Mouse (Mus musculus) left cerebral cortex, adult 18-20 months (tissue): ENCODE data around the gene Psmd11. TPM values are rescaled to one million over a fixed set of nuclear protein-coding genes. Genes with fewer than 3 reads are reported as not detected.
"Not testable (repeated sequence)": the region's sequence is repeated elsewhere in the genome, so short reads cannot be mapped to it uniquely, and the experiment has no call there.

Experiments used
- DNase-seq, 2 experiments: peaks; one replicate each; pipeline ENCODE4 v3.0.0; 2021 to 2022; ENCODE audit warnings: low spot score in 2 of 2, mixed read lengths in 1 of 2
- total RNA-seq, 2 experiments: library from RNA; stranded (reverse); gene quantifications; 2 replicates each; pipeline ENCODE4 v1.2.3; 2021

The Psmd11 gene
- total RNA-seq, 2 experiments from 2014 or later: 96.3 to 109 TPM

- DNase-seq: not testable (repeated sequence)
These were observed 2.2 kb upstream of the Psmd11 start for GRCm38 (mm10) chr11:80426029-80426813.

GRCm38 (mm10) chr11:80429009-80429475 is 627 bp downstream of the Psmd11 start:
- peak; percentile 10 to 52 for DNase-seq

GRCm38 (mm10) chr11:80429500-80430166 is 1.2 kb downstream of the Psmd11 start:
- no peak for DNase-seq

- no peak for DNase-seq
These were observed 2.0 kb downstream of the Psmd11 start for GRCm38 (mm10) chr11:80430366-80430910.

GRCm38 (mm10) chr11:80446916-80447315 is 18.5 kb downstream of the Psmd11 start:
- DNase-seq: no peak

- no peak for DNase-seq
These were observed 21.4 kb downstream of the Psmd11 start for GRCm38 (mm10) chr11:80449859-80450258.

GRCm38 (mm10) chr11:80452242-80452641 is 23.8 kb downstream of the Psmd11 start:
- DNase-seq: no peak

GRCm38 (mm10) chr11:80453198-80453597 is 24.8 kb downstream of the Psmd11 start:
- no peak for DNase-seq

GRCm38 (mm10) chr11:80463605-80464130 is 35.3 kb downstream of the Psmd11 start:
- not testable (repeated sequence) for DNase-seq

- peak in 1 of 2 experiments; percentile 18 for DNase-seq
These were observed 43.6 kb downstream of the Psmd11 start for GRCm38 (mm10) chr11:80471836-80472605.

GRCm38 (mm10) chr11:80474175-80474691 is 45.8 kb downstream of the Psmd11 start:
- peak in 1 of 2 experiments; percentile 33 for DNase-seq

- peak in 1 of 2 experiments; percentile 4 for DNase-seq
These were observed 46.4 kb downstream of the Psmd11 start for GRCm38 (mm10) chr11:80474846-80475245.

- DNase-seq: no peak
These were observed 47.1 kb downstream of the Psmd11 start for GRCm38 (mm10) chr11:80475544-80475943.

- DNase-seq: peak; percentile 84 to 94
These were observed 48.1 kb downstream of the Psmd11 start, which contains the start of gene Cdk5r1 for GRCm38 (mm10) chr11:80476222-80477189. TSS of gene Cdk5r1 (plus strand) at chr11:80477023.

GRCm38 (mm10) chr11:80477341-80478199 is 49.2 kb downstream of the Psmd11 start:
- DNase-seq: peak in 1 of 2 experiments; percentile 13

GRCm38 (mm10) chr11:80478694-80479412 is 50.4 kb downstream of the Psmd11 start:
- DNase-seq: peak in 1 of 2 experiments; percentile 13

- DNase-seq: peak in 1 of 2 experiments; percentile 31
These were observed 51.0 kb downstream of the Psmd11 start for GRCm38 (mm10) chr11:80479425-80479824.
